Mouse (Mus musculus) T-helper 1 cell (primary cell): ENCODE results near the gene Cdkl3.

ENCODE experiments used
- in situ Hi-C: fragments of 300-600 bp; cut with MboI, MseI; formaldehyde crosslinking; loops from one replicate; pipeline ENCODE4 v1.15.1; 2025; ENCODE audit warnings: high pct_unique_total_duplicates

Gene Cdkl3

DNA sequence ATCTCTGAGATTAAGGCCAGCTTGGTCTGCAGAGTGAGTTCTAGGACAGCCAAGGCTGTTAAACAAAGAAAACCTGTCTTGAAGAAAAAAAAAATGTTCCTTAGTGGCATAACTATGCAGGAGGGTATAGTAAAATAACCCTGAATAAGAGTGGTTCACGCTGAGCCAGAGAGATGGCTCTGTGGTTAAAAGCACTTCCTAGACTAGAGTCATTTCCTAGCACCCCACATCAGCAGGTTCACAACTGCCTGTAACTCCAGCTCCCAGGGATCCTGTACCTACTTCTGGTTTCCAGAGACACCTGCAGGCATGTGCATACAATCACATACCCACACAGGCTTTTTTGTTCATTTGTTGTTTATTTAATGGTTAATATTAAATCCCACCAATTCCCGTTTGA is 1.6 kb downstream of the Cdkl3 start:
- in situ Hi-C loops, result no loop called here

DNA sequence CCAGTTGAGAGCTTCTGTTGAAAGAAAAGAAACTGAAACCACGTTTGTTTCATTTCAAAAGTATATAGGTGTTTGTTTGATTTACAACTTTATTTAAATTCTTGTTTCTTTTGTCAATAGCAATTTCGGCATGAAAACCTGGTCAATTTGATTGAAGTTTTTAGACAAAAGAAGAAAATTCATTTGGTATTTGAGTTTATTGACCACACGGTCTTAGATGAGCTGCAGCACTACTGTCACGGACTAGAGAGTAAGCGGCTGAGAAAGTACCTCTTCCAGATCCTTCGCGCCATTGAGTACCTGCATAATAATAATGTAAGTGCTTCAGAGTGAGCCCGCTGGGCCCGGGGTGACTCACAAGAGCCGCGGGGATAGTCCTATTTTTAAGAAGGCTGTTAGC is 7.0 kb downstream of the Cdkl3 start:
- in situ Hi-C loops, result loop anchor here (10.0 kb wide), 1 partner anchor 1834 kb away; no protein-coding TSS in a partner anchor

- in situ Hi-C loops, result loop anchor here (10.0 kb wide), 1 partner anchor 1833 kb away; no protein-coding TSS in a partner anchor
These were observed 7.5 kb downstream of the Cdkl3 start for GRCm38 (mm10) chr11:52011541-52011940.

DNA sequence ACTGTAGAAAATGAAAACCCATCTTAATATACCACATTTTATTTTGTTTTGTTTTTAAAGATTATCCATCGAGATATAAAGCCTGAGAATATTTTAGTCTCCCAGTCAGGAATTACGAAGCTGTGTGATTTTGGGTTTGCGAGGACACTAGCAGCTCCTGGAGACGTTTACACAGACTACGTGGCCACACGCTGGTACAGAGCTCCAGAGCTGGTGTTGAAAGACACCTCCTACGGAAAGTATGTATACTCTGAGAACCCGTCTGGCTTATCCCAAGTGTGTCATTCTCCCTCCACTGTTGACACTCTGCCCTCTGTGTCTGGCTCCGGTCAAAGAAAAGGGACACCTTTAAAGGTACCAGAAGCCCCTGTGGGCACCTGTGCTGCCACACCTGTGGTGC is 14.2 kb downstream of the Cdkl3 start:
- in situ Hi-C loops, result loop anchor here (10.0 kb wide), 1 partner anchor 1827 kb away; no protein-coding TSS in a partner anchor

GRCm38 (mm10) chr11:52032356-52032755 is 28.3 kb downstream of the Cdkl3 start:
- in situ Hi-C loops, result no loop called here

- in situ Hi-C loops, result no loop called here
These were observed 29.9 kb downstream of the Cdkl3 start for GRCm38 (mm10) chr11:52033953-52034352.

DNA sequence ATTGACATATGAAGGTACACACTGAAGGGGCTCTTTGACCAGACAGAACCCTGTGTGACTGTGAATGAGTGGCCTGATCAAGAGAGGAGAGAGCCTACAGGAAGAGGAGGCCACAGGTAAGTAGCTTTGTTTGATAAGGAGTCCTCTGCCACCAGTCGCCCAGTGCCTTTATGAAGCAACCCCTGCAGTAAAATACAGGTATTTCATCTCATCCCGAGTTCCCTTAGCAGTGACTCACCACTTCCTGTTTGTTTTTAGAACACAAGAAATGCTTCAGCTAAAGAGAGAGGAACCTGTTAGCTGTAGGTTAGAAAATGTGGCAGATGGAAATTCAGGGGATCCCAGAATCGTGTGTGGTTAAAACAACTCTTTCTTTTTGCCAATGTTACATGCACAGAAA is 31.9 kb downstream of the Cdkl3 start:
- in situ Hi-C loops, result loop anchor here (5.0 kb wide), 1 partner anchor 46 kb away; no protein-coding TSS in a partner anchor

DNA sequence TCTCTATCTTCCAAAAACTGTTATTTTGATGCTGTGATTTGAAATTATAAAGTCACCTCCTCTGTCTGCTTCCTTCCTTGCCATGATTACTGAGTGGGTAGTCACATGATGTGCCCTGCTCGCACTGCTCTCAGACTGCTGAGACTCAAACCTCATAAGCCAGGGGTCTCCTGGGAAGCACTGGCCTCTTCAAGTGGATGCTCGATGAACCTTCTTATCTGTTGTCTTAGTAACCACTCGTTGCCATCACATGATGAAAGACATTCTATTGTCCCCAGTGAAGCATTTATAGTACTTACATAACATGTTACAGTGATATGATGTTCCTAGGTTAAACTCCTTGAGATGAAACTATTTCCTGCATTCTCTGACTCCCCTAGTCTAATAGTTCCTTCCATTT is 33.6 kb downstream of the Cdkl3 start:
- in situ Hi-C loops, result loop anchor here (5.0 kb wide), 1 partner anchor 45 kb away; no protein-coding TSS in a partner anchor

DNA sequence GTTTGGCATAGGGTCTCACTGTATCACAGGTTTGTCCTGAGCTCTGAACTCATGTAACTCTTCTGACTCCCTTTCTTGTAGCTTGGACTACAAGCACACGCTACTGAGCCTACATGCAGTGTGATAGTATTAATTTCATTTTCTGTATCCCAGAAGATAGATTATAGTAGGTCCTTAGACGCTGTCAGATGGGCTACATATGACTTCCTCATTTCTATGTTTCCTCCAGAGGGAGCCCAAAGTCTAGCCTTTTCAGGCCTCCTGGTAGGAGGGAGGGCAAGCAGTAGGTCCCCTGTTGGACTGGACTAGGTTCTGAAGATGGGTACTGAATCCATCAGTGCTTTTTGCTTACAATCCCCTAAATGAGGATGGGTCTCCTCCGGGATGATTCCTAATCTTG is 39.2 kb downstream of the Cdkl3 start:
- in situ Hi-C loops, result no loop called here

DNA sequence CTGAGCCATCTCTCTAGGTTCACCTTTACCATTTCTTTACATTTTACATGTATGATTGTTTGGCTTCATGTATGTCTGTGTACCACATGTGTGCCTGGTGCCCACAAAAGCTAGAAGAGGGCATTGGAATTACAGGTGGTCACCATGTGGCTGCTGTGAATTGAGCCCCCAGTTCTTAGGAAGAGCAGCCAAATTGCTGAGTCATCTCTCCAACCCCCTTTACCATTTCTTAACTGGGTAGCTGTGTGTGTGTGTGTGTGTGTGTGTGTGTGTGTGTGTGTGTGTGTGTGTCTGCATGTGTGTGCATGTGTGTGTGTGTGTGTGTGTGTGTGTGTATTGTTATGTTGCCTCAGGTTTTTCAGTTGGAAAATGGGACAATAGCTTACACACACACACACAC is 40.1 kb downstream of the Cdkl3 start:
- in situ Hi-C loops, result no loop called here

- in situ Hi-C loops, result no loop called here
These were observed 42.6 kb downstream of the Cdkl3 start for GRCm38 (mm10) chr11:52046446-52047165.

DNA sequence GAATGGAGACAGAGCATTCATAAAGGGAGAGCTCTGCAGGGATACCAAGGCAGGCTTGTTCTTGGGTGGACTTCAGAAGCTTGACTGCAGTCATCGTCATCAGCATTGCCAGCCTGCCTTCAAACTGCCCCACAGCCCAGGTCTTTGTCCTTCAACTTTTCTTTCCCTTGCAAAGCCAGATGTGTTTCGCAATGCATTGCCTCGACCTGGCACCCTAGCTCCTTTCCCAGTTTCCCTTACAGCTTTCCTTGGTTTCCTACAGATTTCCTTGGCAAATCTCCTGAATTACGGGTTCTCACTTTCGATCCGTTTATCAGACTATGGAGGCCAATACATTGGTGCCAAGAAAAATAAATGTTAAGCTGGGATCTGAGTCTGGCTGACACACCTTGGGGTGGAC is 49.4 kb downstream of the Cdkl3 start:
- in situ Hi-C loops, result no loop called here

- in situ Hi-C loops, result loop anchor here (5.0 kb wide), 1 partner anchor 63 kb away; no protein-coding TSS in a partner anchor
These were observed 50.7 kb downstream of the Cdkl3 start for GRCm38 (mm10) chr11:52054728-52055127.

DNA sequence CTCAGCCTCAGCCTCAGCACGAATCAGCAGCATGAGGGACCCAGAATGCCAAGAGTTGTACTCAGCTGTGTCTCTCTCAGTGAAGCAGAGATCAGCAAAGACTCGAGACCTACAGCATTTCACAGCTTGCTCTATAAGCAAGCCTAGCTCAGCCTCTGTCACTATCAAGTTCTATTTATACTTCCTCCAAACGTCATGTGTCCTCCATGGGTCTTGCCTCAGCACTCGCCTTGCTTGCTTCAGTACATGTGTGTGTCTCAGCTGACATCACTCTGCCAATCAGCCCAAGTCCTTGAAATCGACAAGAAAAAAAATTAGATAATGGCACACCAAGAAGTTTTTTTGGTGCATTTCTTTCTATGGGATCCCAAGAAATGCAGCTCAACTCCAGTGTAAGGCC is 52.2 kb downstream of the Cdkl3 start:
- in situ Hi-C loops, result loop anchor here (5.0 kb wide), 1 partner anchor 61 kb away; no protein-coding TSS in a partner anchor

- in situ Hi-C loops, result loop anchor here (5.0 kb wide), 1 partner anchor 58 kb away; no protein-coding TSS in a partner anchor
These were observed 55.0 kb downstream of the Cdkl3 start for GRCm38 (mm10) chr11:52059001-52059400.

- in situ Hi-C loops, result no loop called here
These were observed 56.3 kb downstream of the Cdkl3 start for GRCm38 (mm10) chr11:52060315-52060714.

- in situ Hi-C loops, result no loop called here
These were observed 58.4 kb downstream of the Cdkl3 start for GRCm38 (mm10) chr11:52062406-52062805.

DNA sequence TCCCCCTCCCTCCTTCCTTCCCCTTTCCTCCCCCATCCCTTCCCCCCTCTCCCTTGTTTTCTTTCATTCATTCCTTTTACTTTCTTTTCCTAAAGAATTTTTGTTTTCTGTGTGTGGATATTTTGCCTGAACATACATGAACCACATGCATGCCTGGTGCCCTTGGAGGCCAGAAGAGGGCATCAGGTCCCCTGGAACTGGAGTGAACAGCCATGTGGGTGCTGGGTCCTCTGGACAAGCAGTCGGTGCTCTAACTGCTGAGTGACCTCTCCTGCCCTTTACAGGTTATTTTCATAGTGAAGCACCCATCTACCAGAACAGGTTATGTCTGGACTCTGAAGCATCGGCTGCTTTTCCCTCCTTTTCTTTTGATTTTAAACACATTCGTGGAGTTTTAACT is 60.4 kb downstream of the Cdkl3 start:
- in situ Hi-C loops, result no loop called here

GRCm38 (mm10) chr11:52065841-52066240 is 61.8 kb downstream of the Cdkl3 start:
- in situ Hi-C loops, result no loop called here

DNA sequence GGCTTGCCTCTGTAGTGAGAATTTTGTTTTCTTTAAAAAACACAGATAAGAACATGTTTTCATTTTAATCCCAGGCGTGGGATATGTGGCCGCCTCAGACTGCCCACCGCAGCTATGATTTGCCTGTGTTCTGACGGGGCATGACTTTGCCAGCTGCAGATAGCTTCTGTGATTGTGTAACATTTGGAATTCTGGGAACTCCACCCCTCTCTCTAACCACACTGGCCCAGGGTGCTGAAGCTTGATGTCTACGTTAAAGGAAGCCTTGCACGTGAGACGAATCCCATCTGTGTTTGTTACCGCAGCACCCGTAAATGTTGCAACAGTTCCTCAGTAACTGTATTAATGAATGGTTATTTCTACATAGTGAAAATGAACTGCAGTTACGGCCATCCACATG is 67.7 kb downstream of the Cdkl3 start:
- in situ Hi-C loops, result no loop called here

GRCm38 (mm10) chr11:52073528-52074170 is 69.6 kb downstream of the Cdkl3 start:
- in situ Hi-C loops, result no loop called here

DNA sequence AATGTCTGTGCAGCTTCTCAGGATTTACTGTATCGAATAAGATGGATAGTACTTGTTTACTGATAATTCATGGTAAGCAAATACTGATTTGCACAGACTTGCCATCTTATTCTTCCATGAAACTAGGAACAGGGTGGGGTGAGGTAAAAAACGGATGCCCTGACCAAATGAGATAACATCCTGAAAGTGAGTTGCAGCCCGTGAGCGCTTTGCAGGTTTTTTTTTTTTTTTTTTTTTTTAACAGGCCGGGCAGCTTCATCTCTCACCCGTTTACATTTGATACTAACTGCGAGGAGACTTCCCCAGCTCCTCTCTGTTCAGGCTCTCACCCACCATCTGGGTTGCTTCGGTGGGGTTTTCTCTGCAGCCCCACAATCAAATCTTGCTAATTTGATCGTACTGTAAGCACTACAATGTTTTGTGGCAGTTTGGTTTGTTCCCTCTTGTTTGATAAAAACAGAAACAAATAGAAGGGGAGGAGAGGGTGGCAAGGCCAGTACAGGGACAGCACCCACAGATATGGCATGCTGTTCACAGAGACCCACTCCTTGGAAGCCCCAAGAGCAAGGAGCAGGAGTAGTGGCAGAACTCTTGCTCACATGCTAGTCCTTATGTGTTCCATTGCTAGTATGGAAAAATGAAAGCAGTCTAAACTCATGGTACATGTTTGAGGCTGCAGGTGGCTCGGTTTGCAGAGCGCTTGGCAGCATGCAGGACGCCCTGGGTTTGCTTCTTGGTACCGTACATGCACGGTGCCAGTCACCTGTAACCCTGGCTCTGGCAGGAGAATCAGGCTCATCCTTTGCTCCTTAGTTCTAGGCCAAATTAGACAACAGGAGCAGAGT is 70.8 kb downstream of the Cdkl3 start:
- in situ Hi-C loops, result no loop called here
